Mouse (Mus musculus): Measurements from ENCODE around the gene Slc39a2. TPM values are rescaled to one million over a fixed set of nuclear protein-coding genes. Genes with fewer than 3 reads are reported as not detected.
A peak's percentile ranks its signal among the peaks of the same experiment; 100 is the strongest.

Slc39a2 gene
- polyA plus RNA-seq, 1 experiment from 2014 or later = 0.99 TPM

- 46% methylated on average over 6 of the region's 6 CpGs for WGBS
Measured at GRCm38 (mm10) chr14:51886051-51886450, 6.6 kb upstream of the Slc39a2 start.

GRCm38 (mm10) chr14:51889833-51890232 lies 2.9 kb upstream of the Slc39a2 start:
- peaks cover 20% of the 10 kb centered on the region for H3K4me1 ChIP-seq (replicated peaks)
- WGBS = 90% methylated on average over 6 of the region's 6 CpGs
- H3K4me3 ChIP-seq = no peak overlapping the region
- H3K27ac ChIP-seq = no peak overlapping the region
- H3K36me3 ChIP-seq = peaks cover 64% of the 10 kb centered on the region
- no peaks in the 10 kb centered on the region for H3K9me3 ChIP-seq
- DNase-seq (ENCODE audit: low spot score) = no peak
- H3K27me3 ChIP-seq (ENCODE audit: insufficient read depth, poor library complexity, severe bottlenecking) = no peaks in the 10 kb centered on the region

More at GRCm38 (mm10) chr14:51886051-51886450, 6.6 kb upstream of the Slc39a2 start:
- Histone ChIP-seq H3K4me3 (peak overlapping the region; percentile 84), H3K9me3 (no peaks in the 10 kb centered on the region), H3K27me3 (ENCODE audit: insufficient read depth, poor library complexity, severe bottlenecking) (no peaks in the 10 kb centered on the region), H3K4me1 (replicated peaks) (peaks cover 20% of the 10 kb centered on the region), H3K27ac (no peak overlapping the region), H3K36me3 (peaks cover 47% of the 10 kb centered on the region)
- DNase-seq (ENCODE audit: low spot score) = no peak

GRCm38 (mm10) chr14:51893094-51893794 lies 555 bp downstream of the Slc39a2 start:
- 34% methylated on average over 10 of the region's 10 CpGs for WGBS

GRCm38 (mm10) chr14:51893809-51894208 lies 1.1 kb downstream of the Slc39a2 start:
- WGBS = 50% methylated on average over 3 of the region's 3 CpGs

More at GRCm38 (mm10) chr14:51893094-51893794, 555 bp downstream of the Slc39a2 start:
- H3K4me1 ChIP-seq (replicated peaks) = 0 out of 2 replicates have a peak, but pooled peaks cover 4% of the 10 kb centered on the region
- H3K27me3 ChIP-seq (ENCODE audit: insufficient read depth, poor library complexity, severe bottlenecking) = no peaks in the 10 kb centered on the region
- peaks cover 52% of the 10 kb centered on the region for H3K36me3 ChIP-seq
- DNase-seq (ENCODE audit: low spot score) = no peak
- no peak overlapping the region for H3K4me3 ChIP-seq
- no peaks in the 10 kb centered on the region for H3K9me3 ChIP-seq
- H3K27ac ChIP-seq = no peak overlapping the region

GRCm38 (mm10) chr14:51895071-51895470 lies 2.4 kb downstream of the Slc39a2 start:
- WGBS = 78% methylated on average over 14 of the region's 14 CpGs
- Histone ChIP-seq H3K27me3 (ENCODE audit: insufficient read depth, poor library complexity, severe bottlenecking) (no peaks in the 10 kb centered on the region), H3K4me3 (no peak overlapping the region)

More at GRCm38 (mm10) chr14:51893809-51894208, 1.1 kb downstream of the Slc39a2 start:
- DNase-seq (ENCODE audit: low spot score) = no peak
- Histone ChIP-seq H3K9me3 (no peaks in the 10 kb centered on the region), H3K4me1 (replicated peaks) (0 out of 2 replicates have a peak, but pooled peaks cover 4% of the 10 kb centered on the region), H3K27me3 (ENCODE audit: insufficient read depth, poor library complexity, severe bottlenecking) (no peaks in the 10 kb centered on the region), H3K36me3 (peaks cover 46% of the 10 kb centered on the region), H3K4me3 (no peak overlapping the region), H3K27ac (no peak overlapping the region)

GRCm38 (mm10) chr14:51896019-51896418 lies 3.3 kb downstream of the Slc39a2 start:
- 0 out of 2 replicates have a peak, but pooled peaks cover 4% of the 10 kb centered on the region for H3K4me1 ChIP-seq (replicated peaks)
- H3K27me3 ChIP-seq (ENCODE audit: insufficient read depth, poor library complexity, severe bottlenecking) = no peaks in the 10 kb centered on the region
- 84% methylated on average over 6 of the region's 6 CpGs for WGBS
- no peaks in the 10 kb centered on the region for H3K9me3 ChIP-seq
- no peak overlapping the region for H3K27ac ChIP-seq
- H3K36me3 ChIP-seq = peaks cover 24% of the 10 kb centered on the region
- DNase-seq (ENCODE audit: low spot score) = no peak
- no peak overlapping the region for H3K4me3 ChIP-seq

More at GRCm38 (mm10) chr14:51895071-51895470, 2.4 kb downstream of the Slc39a2 start:
- H3K27ac ChIP-seq = no peak overlapping the region
- H3K4me1 ChIP-seq (replicated peaks) = 0 out of 2 replicates have a peak, but pooled peaks cover 4% of the 10 kb centered on the region
- H3K36me3 ChIP-seq = peaks cover 34% of the 10 kb centered on the region
- no peak for DNase-seq (ENCODE audit: low spot score)
- no peaks in the 10 kb centered on the region for H3K9me3 ChIP-seq

GRCm38 (mm10) chr14:51896539-51897170 lies 4.0 kb downstream of the Slc39a2 start:
- H3K9me3 ChIP-seq = no peaks in the 10 kb centered on the region
- peaks cover 18% of the 10 kb centered on the region for H3K36me3 ChIP-seq
- 86% methylated on average over 8 of the region's 8 CpGs for WGBS
- H3K27me3 ChIP-seq (ENCODE audit: insufficient read depth, poor library complexity, severe bottlenecking) = no peaks in the 10 kb centered on the region
- 0 out of 2 replicates have a peak, but pooled peaks cover 4% of the 10 kb centered on the region for H3K4me1 ChIP-seq (replicated peaks)
- no peak overlapping the region for H3K4me3 ChIP-seq
- H3K27ac ChIP-seq = no peak overlapping the region
- DNase-seq (ENCODE audit: low spot score) = no peak

GRCm38 (mm10) chr14:51899351-51899750 lies 6.7 kb downstream of the Slc39a2 start:
- Histone ChIP-seq H3K4me3 (no peak overlapping the region), H3K27me3 (ENCODE audit: insufficient read depth, poor library complexity, severe bottlenecking) (no peaks in the 10 kb centered on the region), H3K36me3 (peaks cover 8% of the 10 kb centered on the region; the same call in 1 of the 2 replicates), H3K9me3 (no peaks in the 10 kb centered on the region), H3K27ac (no peak overlapping the region), H3K4me1 (replicated peaks) (no peaks in the 10 kb centered on the region)
- WGBS = 89% methylated on average over 1 of the region's 1 CpGs
- no peak for DNase-seq (ENCODE audit: low spot score)

GRCm38 (mm10) chr14:51902806-51903710 lies 10.4 kb downstream of the Slc39a2 start:
- peaks cover 8% of the 10 kb centered on the region; the same call in 1 of the 2 replicates for H3K4me1 ChIP-seq (replicated peaks)
- peak; percentile 83 for DNase-seq (ENCODE audit: low spot score)
- no peaks in the 10 kb centered on the region for H3K9me3 ChIP-seq
- WGBS = 64% methylated on average over 9 of the region's 9 CpGs
- no peak overlapping the region for H3K27ac ChIP-seq
- H3K4me3 ChIP-seq = no peak overlapping the region
- no peaks in the 10 kb centered on the region for H3K36me3 ChIP-seq
- H3K27me3 ChIP-seq (ENCODE audit: insufficient read depth, poor library complexity, severe bottlenecking) = no peaks in the 10 kb centered on the region

- Histone ChIP-seq H3K4me1 (replicated peaks) (peaks cover 8% of the 10 kb centered on the region; the same call in 1 of the 2 replicates), H3K27ac (no peak overlapping the region), H3K36me3 (no peaks in the 10 kb centered on the region), H3K27me3 (ENCODE audit: insufficient read depth, poor library complexity, severe bottlenecking) (no peaks in the 10 kb centered on the region), H3K4me3 (no peak overlapping the region), H3K9me3 (no peaks in the 10 kb centered on the region)
- 90% methylated on average over 9 of the region's 9 CpGs for WGBS
- DNase-seq (ENCODE audit: low spot score) = no peak
Measured at GRCm38 (mm10) chr14:51903782-51904181, 11.1 kb downstream of the Slc39a2 start.

- Histone ChIP-seq H3K9me3 (no peaks in the 10 kb centered on the region), H3K27me3 (ENCODE audit: insufficient read depth, poor library complexity, severe bottlenecking) (no peaks in the 10 kb centered on the region), H3K4me1 (replicated peaks) (peaks cover 8% of the 10 kb centered on the region; the same call in 1 of the 2 replicates), H3K4me3 (no peak overlapping the region), H3K27ac (no peak overlapping the region), H3K36me3 (no peaks in the 10 kb centered on the region)
- 77% methylated on average over 7 of the region's 7 CpGs for WGBS
- no peak for DNase-seq (ENCODE audit: low spot score)
Measured at GRCm38 (mm10) chr14:51904706-51905105, 12.0 kb downstream of the Slc39a2 start.

GRCm38 (mm10) chr14:51906102-51906501 lies 13.4 kb downstream of the Slc39a2 start:
- no peak for DNase-seq (ENCODE audit: low spot score)
- no peaks in the 10 kb centered on the region for H3K36me3 ChIP-seq
- H3K27ac ChIP-seq = no peak overlapping the region
- no peaks in the 10 kb centered on the region for H3K9me3 ChIP-seq
- H3K4me1 ChIP-seq (replicated peaks) = peaks cover 8% of the 10 kb centered on the region; the same call in 1 of the 2 replicates
- WGBS = 95% methylated on average over 11 of the region's 11 CpGs
- H3K27me3 ChIP-seq (ENCODE audit: insufficient read depth, poor library complexity, severe bottlenecking) = peaks cover 6% of the 10 kb centered on the region
- H3K4me3 ChIP-seq = no peak overlapping the region

Measured in hindbrain, embryonic 10.5 days (tissue).